Mouse (Mus musculus) thymus, adult 18-20 months (tissue): ENCODE data around the gene Chchd3.

Source experiments
- DNase-seq, 2 experiments: peaks; one replicate each; pipeline ENCODE4 v3.0.0; 2022; ENCODE audit warnings: mixed read lengths in 2 of 2

Chchd3 gene

DNA sequence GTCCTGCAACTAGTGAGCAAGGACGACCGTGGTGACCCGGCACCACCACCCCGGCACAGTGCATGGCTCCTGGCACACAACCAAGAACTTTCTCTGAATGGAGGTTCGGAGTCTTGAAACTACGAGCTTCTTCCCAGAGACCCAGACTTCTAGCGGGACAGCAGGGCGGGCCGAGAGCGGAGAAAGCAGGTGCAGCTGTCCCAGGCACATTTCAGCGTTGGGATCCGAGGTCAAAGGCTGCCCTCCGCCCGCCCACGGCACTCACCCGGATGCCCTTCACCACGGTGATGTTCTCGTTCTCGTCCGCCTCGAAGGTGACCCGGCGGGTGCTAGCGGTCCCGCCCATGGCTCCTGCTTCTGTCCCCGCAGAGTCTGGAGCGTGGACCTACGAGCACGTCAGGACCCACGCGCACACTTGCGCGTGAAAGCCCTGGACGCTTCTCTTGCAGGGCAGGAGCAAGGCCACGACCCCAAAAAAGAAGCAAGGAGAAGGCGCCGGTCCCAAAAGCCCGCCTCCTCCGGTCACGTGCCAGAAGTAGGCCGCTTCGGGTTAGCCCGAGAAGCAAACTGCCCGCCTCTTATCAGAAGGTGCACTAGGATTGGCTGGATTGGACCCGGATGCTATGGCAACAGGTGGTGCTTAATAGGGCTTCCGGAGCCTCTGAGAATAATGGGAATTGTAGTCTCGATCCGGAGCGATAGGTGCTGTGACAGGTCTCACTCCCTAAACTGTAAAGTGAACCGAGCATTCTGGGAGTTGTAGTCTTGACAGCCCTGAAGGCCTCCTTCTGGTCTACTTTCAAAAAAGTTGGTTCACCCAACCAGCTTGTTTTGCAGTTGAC, at the start of gene Chchd3:
Gene Chchd3 (minus strand): TSS at position 526 of the 842 bp plus-strand sequence.
- peak; percentile 92 to 97 for DNase-seq

DNA sequence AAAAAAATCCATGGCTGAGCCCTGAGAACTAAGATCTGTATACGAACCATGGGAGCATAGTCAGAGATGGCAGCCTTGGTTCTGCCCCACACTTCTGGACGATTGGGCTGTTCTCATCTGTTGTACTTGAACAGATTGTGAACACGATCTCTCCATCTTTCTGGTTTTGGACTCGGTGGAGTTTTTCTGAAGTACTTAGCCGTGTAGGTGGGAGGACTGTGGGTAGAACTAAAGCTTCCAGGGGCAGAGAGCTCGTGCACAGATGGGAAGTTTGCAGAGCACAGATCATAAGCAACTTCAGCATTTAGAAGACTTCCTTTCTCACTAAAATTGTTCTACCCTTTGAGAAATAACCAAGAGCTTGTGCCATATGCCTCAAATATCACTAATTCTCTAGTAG, 44.6 kb upstream of the Chchd3 start:
- no peak for DNase-seq

GRCm38 (mm10) chr6:33098903-33099302, 38.8 kb upstream of the Chchd3 start:
- DNase-seq, result no peak

GRCm38 (mm10) chr6:33094671-33095233, 34.7 kb upstream of the Chchd3 start:
- no peak for DNase-seq

GRCm38 (mm10) chr6:33080186-33080585, 20.1 kb upstream of the Chchd3 start:
- no peak for DNase-seq

DNA sequence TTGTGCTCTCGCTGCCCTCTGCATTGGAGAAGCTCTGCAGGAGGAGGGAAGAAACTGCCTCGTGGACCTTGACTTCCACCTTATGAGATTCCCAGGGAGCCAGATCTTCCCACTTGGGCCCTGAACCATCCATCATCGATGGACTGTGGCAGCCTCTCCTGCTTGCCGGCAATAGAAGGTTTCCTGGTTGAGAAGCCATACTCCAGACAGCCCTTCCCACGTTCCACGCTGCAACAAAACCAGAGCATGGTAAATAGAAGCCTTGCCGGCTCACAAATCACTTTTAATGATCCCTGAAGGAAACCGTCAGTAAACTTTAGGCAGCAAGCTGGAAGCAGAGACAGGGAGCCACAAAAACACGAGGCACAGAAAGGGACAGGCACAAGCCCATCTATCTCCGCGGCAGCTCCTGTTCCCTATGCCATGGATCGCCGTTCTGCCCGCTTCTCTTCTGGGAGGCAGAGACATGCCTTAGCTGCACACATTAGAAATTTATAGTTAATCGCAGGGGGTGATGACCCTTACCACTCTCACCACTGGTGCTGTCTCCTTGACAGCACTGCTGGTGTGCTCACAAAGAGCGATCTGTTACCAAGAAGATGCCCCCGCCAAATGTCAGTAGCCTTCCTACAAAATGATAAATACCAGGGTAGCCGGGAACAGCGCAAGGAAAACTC, 18.3 kb upstream of the Chchd3 start:
- DNase-seq, result no peak

GRCm38 (mm10) chr6:33066462-33066861, 6.4 kb upstream of the Chchd3 start:
- no peak for DNase-seq

DNA sequence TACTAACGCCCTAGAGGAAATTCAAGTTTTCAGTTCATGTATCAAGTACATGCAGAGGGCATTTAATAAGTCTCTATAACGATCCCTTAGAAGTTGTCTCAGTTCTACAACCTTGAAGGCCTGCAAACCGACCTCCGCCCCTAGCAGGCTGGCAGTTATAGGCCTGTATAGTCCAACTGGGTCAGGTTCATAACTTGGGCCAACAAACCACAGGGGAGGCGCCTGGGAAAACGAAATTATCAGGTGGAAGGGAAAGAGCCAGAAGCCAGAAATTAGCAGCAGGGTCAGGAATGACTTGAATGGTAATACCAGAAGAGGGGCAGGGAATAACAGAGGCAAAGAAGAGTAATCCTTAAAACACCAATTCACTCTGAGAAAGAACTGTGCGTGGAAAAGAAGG, 784 bp downstream of the Chchd3 start:
- no peak for DNase-seq

- peak in 1 of 2 experiments; percentile 14 for DNase-seq
Observed at GRCm38 (mm10) chr6:33056392-33056791, 3.7 kb downstream of the Chchd3 start.

DNA sequence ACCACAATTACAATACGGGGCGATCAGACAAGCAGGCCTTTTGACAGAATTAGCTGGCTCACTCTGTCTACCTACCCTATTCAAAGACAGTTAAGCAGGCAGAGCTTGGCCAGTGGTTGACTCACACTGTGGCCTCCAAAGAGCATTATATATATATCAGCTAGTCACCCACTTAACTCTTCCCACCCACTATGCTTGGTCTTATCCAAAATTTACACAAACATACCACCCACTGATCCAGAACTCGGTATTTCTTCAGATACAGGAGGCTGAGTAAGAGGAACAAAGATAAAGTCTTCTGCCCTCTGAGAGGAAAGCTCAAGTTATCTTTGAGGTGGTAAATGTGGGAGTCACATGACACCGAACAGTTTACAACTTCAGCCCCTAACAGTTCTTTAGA, 4.4 kb downstream of the Chchd3 start:
- DNase-seq, result peak in 1 of 2 experiments; percentile 7

- DNase-seq, result no peak
Observed at GRCm38 (mm10) chr6:33054946-33055345, 5.1 kb downstream of the Chchd3 start.

GRCm38 (mm10) chr6:33051642-33052041, 8.4 kb downstream of the Chchd3 start:
- no peak for DNase-seq

GRCm38 (mm10) chr6:33049705-33050420, 10.2 kb downstream of the Chchd3 start:
- DNase-seq, result no peak

GRCm38 (mm10) chr6:33043480-33043879, 16.6 kb downstream of the Chchd3 start:
- DNase-seq, result no peak

DNA sequence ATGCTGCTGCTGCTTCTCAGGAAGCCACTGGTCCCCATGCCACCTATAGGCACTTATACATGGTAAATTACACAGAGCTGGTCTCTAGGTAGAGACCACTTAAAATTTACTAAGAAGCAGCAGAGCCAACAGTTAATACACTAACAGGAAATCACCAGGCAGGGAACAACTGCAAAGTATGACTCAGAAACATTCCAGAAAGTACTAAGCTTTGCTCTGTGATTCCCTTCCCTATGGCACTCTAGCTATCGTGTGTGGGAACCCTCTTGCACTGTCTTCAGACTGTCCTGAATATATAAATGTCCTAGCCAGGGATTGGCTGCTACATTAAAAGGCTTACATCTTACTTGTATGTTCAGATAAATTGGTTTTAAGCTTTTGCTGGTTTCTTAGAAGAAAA, 17.2 kb downstream of the Chchd3 start:
- no peak for DNase-seq

DNA sequence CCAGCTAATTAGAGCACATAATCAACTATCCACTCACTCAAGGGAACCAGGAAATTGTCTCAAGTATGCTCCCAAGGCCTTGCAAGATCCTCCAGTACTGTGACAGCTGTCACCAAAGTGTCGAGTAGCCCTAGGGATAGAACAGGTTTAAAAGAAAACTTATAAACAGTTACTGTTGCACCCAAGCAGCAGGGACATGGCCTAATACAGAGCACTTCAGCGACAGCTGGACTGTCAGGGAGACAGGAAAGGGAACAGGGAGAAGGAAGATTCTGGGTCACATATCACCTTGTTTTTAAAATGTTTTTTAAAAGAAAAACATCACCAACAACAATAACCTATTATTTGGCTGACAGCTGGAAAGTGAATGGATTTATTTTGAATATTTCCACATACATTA, 18.1 kb downstream of the Chchd3 start:
- no peak for DNase-seq

DNA sequence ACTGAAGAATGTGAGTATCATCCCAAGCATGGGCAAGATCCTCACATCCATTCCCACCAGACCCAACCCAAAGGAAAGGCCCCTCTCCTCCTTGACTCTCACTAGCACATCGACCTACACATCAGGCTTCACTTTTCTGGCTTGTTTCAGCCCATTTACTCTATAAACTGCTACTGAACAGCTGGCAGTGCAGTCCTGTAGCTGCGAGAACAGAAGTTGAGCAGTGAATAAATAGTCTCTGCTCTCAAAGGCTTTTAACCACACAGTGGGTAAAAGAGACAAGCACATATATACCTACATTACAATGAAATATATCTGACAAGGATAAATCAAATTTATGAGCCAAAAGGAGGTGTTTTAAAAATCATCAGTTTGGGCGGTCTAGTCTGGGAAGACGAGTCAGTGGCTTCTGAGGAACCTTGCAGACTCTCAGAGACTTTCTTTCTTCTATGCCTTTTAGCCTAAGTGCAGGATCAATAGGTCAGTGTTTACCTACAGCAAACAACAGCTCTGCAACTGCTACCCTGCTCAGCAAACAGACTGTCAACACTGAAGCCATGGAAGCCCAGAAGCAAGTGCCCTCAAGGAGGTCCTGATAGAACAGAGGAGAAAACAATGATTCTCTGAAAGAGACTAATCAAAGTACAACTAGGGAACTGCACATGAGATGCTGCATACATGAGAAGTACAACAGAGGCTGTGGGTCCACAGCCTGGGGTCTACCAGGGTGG, 19.5 kb downstream of the Chchd3 start:
- DNase-seq, result no peak

- DNase-seq, result no peak
Observed at GRCm38 (mm10) chr6:33032543-33032942, 27.5 kb downstream of the Chchd3 start.

- DNase-seq, result no peak
Observed at GRCm38 (mm10) chr6:33031631-33032030, 28.4 kb downstream of the Chchd3 start.

DNA sequence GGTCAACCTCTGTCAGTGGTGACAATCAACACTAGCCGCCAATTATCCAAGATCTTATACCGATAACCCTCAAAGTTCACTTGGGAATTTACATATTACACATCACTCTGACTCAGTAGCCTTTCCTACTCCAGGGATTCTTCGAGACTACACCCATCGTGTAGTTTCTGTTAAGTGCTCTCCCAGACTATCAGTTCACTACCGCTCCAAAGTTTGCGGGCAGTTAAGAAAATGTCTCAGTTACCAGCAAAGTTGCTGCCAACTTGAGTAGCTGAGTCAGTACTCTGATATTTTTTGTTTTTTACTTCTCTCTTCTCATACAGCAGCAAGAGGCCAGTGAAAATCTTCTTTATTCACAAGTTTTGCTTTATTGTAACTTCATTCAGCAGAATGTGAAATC, 31.8 kb downstream of the Chchd3 start:
- DNase-seq, result no peak

DNA sequence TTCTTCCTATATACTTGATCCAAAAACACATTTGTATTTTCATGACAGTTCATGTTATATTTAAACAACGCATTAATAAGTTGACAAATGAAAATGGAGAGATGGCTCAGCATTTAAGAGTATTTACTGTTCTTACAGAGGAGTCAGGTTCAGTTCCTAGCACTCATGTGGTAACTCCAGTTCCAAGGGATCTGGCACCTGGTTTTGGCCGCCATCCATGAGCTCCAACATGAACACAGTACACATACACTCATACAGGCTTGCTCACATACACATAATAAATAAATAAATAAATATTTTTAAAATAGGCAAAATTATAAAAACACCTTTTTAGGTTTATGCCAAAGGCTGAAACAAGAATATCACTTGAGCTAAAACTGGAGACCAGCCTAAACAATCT, 35.0 kb downstream of the Chchd3 start:
- DNase-seq, result no peak

DNA sequence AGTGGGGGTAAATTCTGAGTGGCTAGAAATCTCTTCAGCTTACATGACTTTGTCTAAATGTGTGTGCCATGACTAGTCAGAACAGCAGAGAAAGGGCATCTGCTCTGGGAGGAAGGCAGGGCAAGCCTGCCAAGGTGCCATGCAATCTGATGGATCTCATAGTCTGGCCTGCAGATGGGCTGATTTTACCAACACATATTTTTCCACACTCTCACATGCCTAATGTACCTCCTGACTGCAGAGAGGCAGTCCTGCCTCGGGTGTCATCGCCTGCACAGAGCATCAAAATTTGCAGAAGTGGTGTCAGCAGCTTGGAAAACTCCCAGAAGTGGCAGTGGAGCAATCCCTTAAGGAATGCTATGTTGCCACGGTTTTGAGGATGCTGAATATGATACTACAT, 55.5 kb downstream of the Chchd3 start:
- DNase-seq, result no peak

- DNase-seq, result no peak
Observed at GRCm38 (mm10) chr6:33002988-33003387, 57.1 kb downstream of the Chchd3 start.
